Mouse (Mus musculus) G1E (cell line): Measurements from ENCODE around the gene Cdipt.

Source experiments
- CTCF ChIP-seq: IDR thresholded peaks from 2 replicates; pipeline ENCODE4 v1.5.1; 2012; ENCODE audit warnings: low read depth, low read length, inconsistent platforms, mixed read lengths
- POLR2AphosphoS5 ChIP-seq: IDR thresholded peaks from 2 replicates; pipeline ENCODE4 v1.6.1; 2012; ENCODE audit warnings: low read depth, low read length, inconsistent platforms; ENCODE audit not compliant: insufficient replicate concordance

DNA sequence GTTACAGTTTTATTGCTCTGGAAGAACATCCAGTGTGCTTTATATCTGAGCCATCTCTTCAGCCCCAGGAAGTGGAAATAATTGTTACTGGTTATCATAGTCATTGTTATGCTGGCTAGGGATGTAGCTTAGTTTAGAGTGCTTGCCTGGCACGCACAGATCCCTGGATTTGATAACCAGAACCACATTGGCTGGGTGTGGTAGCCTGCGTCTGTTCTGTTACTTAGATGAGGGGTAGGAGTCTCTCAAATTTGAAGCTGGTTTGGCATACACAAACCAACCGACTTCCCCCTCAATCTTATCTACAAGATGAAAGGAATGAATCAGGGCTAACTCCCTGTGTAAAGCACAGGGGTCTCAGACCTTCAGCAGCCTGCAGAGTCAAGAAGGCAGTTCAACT lies 49.4 kb upstream of the Cdipt start:
- TF ChIP-seq CTCF (no peak), POLR2AphosphoS5 (no peak)
